Mouse (Mus musculus) lung, postnatal 0 days (tissue): ENCODE measurements at regions not wholly inside any gene's neighbourhood (a gene's known extent, or its start where the extent isn't known, plus 50 kb on each side); places are given as distances from the start of the nearest gene placed in this dataset.

Source experiments
- CTCF ChIP-seq: IDR thresholded peaks from 2 replicates; pipeline ENCODE4 v1.5.1; 2016; ENCODE audit warnings: antibody characterized with exemption, mild to moderate bottlenecking
- EP300 ChIP-seq: IDR thresholded peaks from 2 replicates; pipeline ENCODE4 v1.6.1; 2016; ENCODE audit warnings: antibody characterized with exemption, mild to moderate bottlenecking, control low read depth

DNA sequence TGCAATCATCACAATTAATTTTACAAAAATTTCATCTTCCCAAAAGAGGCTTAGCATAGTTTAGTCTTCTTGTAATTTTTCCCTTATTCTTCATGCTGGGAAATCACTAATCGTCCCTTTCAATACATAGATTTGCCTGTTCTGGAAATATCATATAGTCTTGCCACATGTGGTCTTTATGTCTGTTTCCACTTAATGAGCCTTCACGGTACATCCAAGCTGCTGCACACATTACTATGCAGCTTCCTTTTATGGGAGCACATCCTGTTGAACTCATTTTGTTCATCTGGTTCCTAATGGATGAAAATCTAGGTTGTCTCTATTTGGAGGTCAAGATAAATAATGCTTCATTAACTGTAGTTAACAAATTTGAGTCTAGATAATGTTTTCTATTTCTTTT is 180.9 kb downstream of the Olfr1505 start:
- TF ChIP-seq CTCF (no peak), EP300 (no peak)
